Mouse (Mus musculus) heart, postnatal 0 days (tissue): ENCODE data around the gene Cwh43.

Source experiments
- CTCF ChIP-seq: IDR thresholded peaks from 2 replicates; pipeline ENCODE4 v1.5.1; 2016; ENCODE audit warnings: antibody characterized with exemption, control low read depth, low read depth
- EP300 ChIP-seq: IDR thresholded peaks from 2 replicates; pipeline ENCODE4 v1.6.1; 2016; ENCODE audit warnings: antibody characterized with exemption, low read depth

GRCm38 (mm10) chr5:73500867-73501440 lies 95.1 kb downstream of the Cwh43 start:
- TF ChIP-seq CTCF (no peak), EP300 (no peak)
